In genomic region chrX:164978866-164979265, GRCm38 (mm10) we compare ENCODE assay signal across 13 mouse cellular contexts. TPM values are rescaled to one million over a fixed set of nuclear protein-coding genes. Genes with fewer than 3 reads are reported as not detected.
A peak's percentile ranks its signal among the peaks of the same experiment; 100 is the strongest.
DNase-seq lines count a peak whose midpoint lies in the region; ATAC-seq lines count a peak whose summit lies in the region.
"Had no signal": no experiment of that assay in that cellular context is flagged by ENCODE, and none has a peak within 500 bp of the region (broad histone marks: within the 10 kb centered on the region; RNA-seq: fewer than 3 reads in every experiment).

No protein-coding gene starts in this region.

- H3K4me1 ChIP-seq in limb, embryonic 11.5 days (ENCODE audit: control insufficient read depth, insufficient read depth, low read length): no peaks in the 10 kb centered on the region
- no peaks in the 10 kb centered on the region for H3K4me1 ChIP-seq in limb, embryonic 10.5 days
- H3K4me1 ChIP-seq in hindbrain, embryonic 15.5 days (replicated peaks): peaks cover 14% of the 10 kb centered on the region; the same call in 1 of the 2 replicates
- peaks cover 7% of the 10 kb centered on the region for H3K4me1 ChIP-seq in midbrain, embryonic 16.5 days (ENCODE audit: control insufficient read depth, insufficient read depth, low read length)

- 0 out of 2 replicates have a peak, but pooled peaks cover 3% of the 10 kb centered on the region for H3K27me3 ChIP-seq in limb, embryonic 11.5 days (ENCODE audit: control insufficient read depth, insufficient read depth, low read length)
- peaks cover 77% of the 10 kb centered on the region for H3K27me3 ChIP-seq in limb, embryonic 10.5 days (ENCODE audit: low read depth, poor library complexity, severe bottlenecking)
- H3K27me3 ChIP-seq in hindbrain, embryonic 15.5 days: no peaks in the 10 kb centered on the region
- H3K27me3 ChIP-seq in midbrain, embryonic 16.5 days (ENCODE audit: control insufficient read depth, insufficient read depth, low read depth, low read length): no peaks in the 10 kb centered on the region

- no peaks in the 10 kb centered on the region for H3K36me3 ChIP-seq in limb, embryonic 11.5 days (ENCODE audit: control insufficient read depth, insufficient read depth, low read length)
- 0 out of 2 replicates have a peak, but pooled peaks cover 4% of the 10 kb centered on the region for H3K36me3 ChIP-seq in limb, embryonic 10.5 days
- H3K36me3 ChIP-seq in hindbrain, embryonic 15.5 days: no peaks in the 10 kb centered on the region
- no peaks in the 10 kb centered on the region for H3K36me3 ChIP-seq in midbrain, embryonic 16.5 days (ENCODE audit: control insufficient read depth, insufficient read depth, low read length)

- 98% methylated on average over 2 of the region's 2 CpGs for WGBS in limb, embryonic 11.5 days
- 89% methylated on average over 2 of the region's 2 CpGs for WGBS in limb, embryonic 10.5 days
- 93% methylated on average over 2 of the region's 2 CpGs for WGBS in hindbrain, embryonic 15.5 days
- 96% methylated on average over 2 of the region's 2 CpGs for WGBS in midbrain, embryonic 16.5 days

- H3K27ac ChIP-seq in limb, embryonic 11.5 days (replicated peaks; ENCODE audit: low read depth, low read length): no peak overlapping the region
- no peak overlapping the region for H3K27ac ChIP-seq in limb, embryonic 10.5 days
- no peak overlapping the region for H3K27ac ChIP-seq in hindbrain, embryonic 15.5 days (replicated peaks)
- no peak overlapping the region for H3K27ac ChIP-seq in midbrain, embryonic 16.5 days (ENCODE audit: low read length)

- H3K9ac ChIP-seq in limb, embryonic 11.5 days (ENCODE audit: low read length): no peak overlapping the region
- H3K9ac ChIP-seq in hindbrain, embryonic 15.5 days: no peak overlapping the region
- no peak overlapping the region for H3K9ac ChIP-seq in midbrain, embryonic 16.5 days (ENCODE audit: low read depth, low read length)

- DNase-seq in limb, embryonic 11.5 days (ENCODE audit: low spot score): no peak
- no peak for DNase-seq in limb, embryonic 10.5 days (ENCODE audit: low spot score)
- peak; percentile 62 for DNase-seq in fat pad, adult 2 months (ENCODE audit: extremely low read depth, low read depth, low spot score)
- no peak for DNase-seq in frontal cortex, postnatal 36 days (ENCODE audit: low spot score in 2 of 2)
- no peak for DNase-seq in urinary bladder, adult 2 months (ENCODE audit: low spot score)
- DNase-seq: adrenal gland, postnatal 25 days; layer of hippocampus, postnatal 36 days had no signal

- H3K9me3 ChIP-seq in limb, embryonic 11.5 days (ENCODE audit: control insufficient read depth, low read length): no peaks in the 10 kb centered on the region
- no peaks in the 10 kb centered on the region for H3K9me3 ChIP-seq in limb, embryonic 10.5 days (replicated peaks)
- H3K9me3 ChIP-seq in hindbrain, embryonic 15.5 days: no peaks in the 10 kb centered on the region
- H3K9me3 ChIP-seq in midbrain, embryonic 16.5 days (replicated peaks; ENCODE audit: control insufficient read depth, low read length, poor library complexity, severe bottlenecking): no peaks in the 10 kb centered on the region

- ATAC-seq in limb, embryonic 11.5 days (ENCODE audit: insufficient number of reproducible peaks, low FRiP score, low TSS enrichment, low read depth): no peak
- no peak for ATAC-seq in hindbrain, embryonic 15.5 days (ENCODE audit: low FRiP score, low read depth)
- no peak for ATAC-seq in midbrain, embryonic 16.5 days
- ATAC-seq in megakaryocyte-erythroid progenitor cell, adult 5-6 weeks (replicated peaks; ENCODE audit: low FRiP score, low TSS enrichment, poor library complexity, severe bottlenecking): no peak

- H3K4me3 ChIP-seq in limb, embryonic 11.5 days (ENCODE audit: low read depth, low read length): no peak overlapping the region
- no peak overlapping the region for H3K4me3 ChIP-seq in limb, embryonic 10.5 days
- H3K4me3 ChIP-seq in hindbrain, embryonic 15.5 days: peak overlapping the region; percentile 60
- no peak overlapping the region; the same call in 1 of the 2 replicates for H3K4me3 ChIP-seq in midbrain, embryonic 16.5 days (ENCODE audit: low read depth, low read length)

- 0 out of 2 replicates have a peak overlapping the region, but pooled peaks have one; percentile 43 for H3K4me2 ChIP-seq in limb, embryonic 11.5 days (ENCODE audit: low read depth, severe bottlenecking)
- H3K4me2 ChIP-seq in hindbrain, embryonic 15.5 days: peak overlapping the region; percentile 59
- H3K4me2 ChIP-seq in midbrain, embryonic 16.5 days (ENCODE audit: low read length): peak overlapping the region; percentile 60

RNA-seq across cellular contexts. Expression of gene Mospd2, which starts 1.3 kb away (rescaled TPM):
- 16.3 and 16.8 TPM in 2 replicates for polyA plus RNA-seq in limb, embryonic 11.5 days (2014; fragmentation: Nextera tagmentation; extraction: Ambion mirVana)
- polyA plus RNA-seq in limb, embryonic 10.5 days (2016; fragmentation: Nextera tagmentation; extraction: Ambion mirVana): 12.5 and 14.1 TPM in 2 replicates
- polyA plus RNA-seq in hindbrain, embryonic 15.5 days (2015; fragmentation: Nextera tagmentation; extraction: Ambion mirVana): 14.3 and 18.0 TPM in 2 replicates
- polyA plus RNA-seq in midbrain, embryonic 16.5 days (2015; fragmentation: Nextera tagmentation; extraction: Ambion mirVana): 13.4 and 13.9 TPM in 2 replicates
- 25.2 and 34.5 TPM in 2 replicates for polyA plus RNA-seq in urinary bladder, adult 2 months (2012; rRNA removed)
- total RNA-seq in megakaryocyte-erythroid progenitor cell, adult 5-6 weeks (2014; fragmentation: Nextera tagmentation): 5.2 and 9.3 TPM in 2 replicates
- 13.5 and 19.5 TPM in 2 replicates for total RNA-seq in megakaryocyte-erythroid progenitor cell, adult 5-6 weeks (2017)

RNA-seq across cellular contexts. Expression of gene Fancb, which starts 1.5 kb away (rescaled TPM):
- polyA plus RNA-seq in limb, embryonic 11.5 days (2014; fragmentation: Nextera tagmentation; extraction: Ambion mirVana): 11.8 and 12.9 TPM in 2 replicates
- 11.0 and 12.2 TPM in 2 replicates for polyA plus RNA-seq in limb, embryonic 10.5 days (2016; fragmentation: Nextera tagmentation; extraction: Ambion mirVana)
- polyA plus RNA-seq in hindbrain, embryonic 15.5 days (2015; fragmentation: Nextera tagmentation; extraction: Ambion mirVana): 2.7 TPM in 2 replicates
- 2.2 and 3.0 TPM in 2 replicates for polyA plus RNA-seq in midbrain, embryonic 16.5 days (2015; fragmentation: Nextera tagmentation; extraction: Ambion mirVana)
- polyA plus RNA-seq in urinary bladder, adult 2 months (2012; rRNA removed): 2.9 and 3.5 TPM in 2 replicates
- 5.4 and 9.7 TPM in 2 replicates for total RNA-seq in megakaryocyte-erythroid progenitor cell, adult 5-6 weeks (2014; fragmentation: Nextera tagmentation)
- 5.2 and 14.7 TPM in 2 replicates for total RNA-seq in megakaryocyte-erythroid progenitor cell, adult 5-6 weeks (2017)

RNA-seq across cellular contexts. Expression of gene Gm17604, which starts 25.8 kb away (rescaled TPM):
- polyA plus RNA-seq in limb, embryonic 11.5 days (2014; fragmentation: Nextera tagmentation; extraction: Ambion mirVana): not detected in 2 replicates
- not detected in 2 replicates for polyA plus RNA-seq in limb, embryonic 10.5 days (2016; fragmentation: Nextera tagmentation; extraction: Ambion mirVana)
- not detected in 2 replicates for polyA plus RNA-seq in hindbrain, embryonic 15.5 days (2015; fragmentation: Nextera tagmentation; extraction: Ambion mirVana)
- polyA plus RNA-seq in midbrain, embryonic 16.5 days (2015; fragmentation: Nextera tagmentation; extraction: Ambion mirVana): not detected in 2 replicates
- polyA plus RNA-seq in urinary bladder, adult 2 months (2012; rRNA removed): not detected in 2 replicates
- not detected in 2 replicates for total RNA-seq in megakaryocyte-erythroid progenitor cell, adult 5-6 weeks (2014; fragmentation: Nextera tagmentation)
- total RNA-seq in megakaryocyte-erythroid progenitor cell, adult 5-6 weeks (2017): not detected in 2 replicates
- total RNA-seq: adrenal gland, postnatal 25 days; ES-E14; heart, postnatal 25 days; layer of hippocampus, postnatal 36 days had no signal
- polyA plus RNA-seq: frontal cortex, adult 2 months had no signal
